In genomic region chr15:11174842-11175241, GRCm38 (mm10) we compare ENCODE assay signal across 24 mouse cellular contexts.
DNase-seq lines count a peak whose midpoint lies in the region; ATAC-seq and TF ChIP-seq lines count a peak whose summit lies in the region.
"Had no signal": no experiment of that assay in that cellular context is flagged by ENCODE, and none has a peak within 500 bp of the region (broad histone marks: within the 10 kb centered on the region; RNA-seq: fewer than 3 reads in every experiment).

No protein-coding gene starts in this region.

- no peaks in the 10 kb centered on the region for H3K27me3 ChIP-seq in forebrain, embryonic 15.5 days
- no peaks in the 10 kb centered on the region for H3K27me3 ChIP-seq in forebrain, embryonic 12.5 days
- no peaks in the 10 kb centered on the region for H3K27me3 ChIP-seq in lung, postnatal 0 days (replicated peaks; ENCODE audit: insufficient read depth, low read length)
- H3K27me3 ChIP-seq: embryonic facial prominence, embryonic 12.5 days; heart, embryonic 15.5 days had no signal

- H3K4me3 ChIP-seq in forebrain, embryonic 15.5 days = no peak overlapping the region
- H3K4me3 ChIP-seq in forebrain, embryonic 12.5 days (replicated peaks) = no peak overlapping the region
- H3K4me3 ChIP-seq in lung, postnatal 0 days (ENCODE audit: low read depth, low read length) = no peak overlapping the region
- H3K4me3 ChIP-seq: embryonic facial prominence, embryonic 12.5 days; erythroblast, embryonic 14.5 days; heart, embryonic 15.5 days; left cerebral cortex, adult 2 months had no signal

- TF ChIP-seq CTCF in lung, postnatal 0 days (IDR thresholded peaks at IDR 0.05) = no peak

- peak; percentile 7 for DNase-seq in lung, postnatal 10 days
- no peak for DNase-seq in lung, postnatal 0 days (ENCODE audit: low spot score)
- DNase-seq in ovary, adult 18-20 months (ENCODE audit: low spot score) = peak; percentile 6
- no peak for DNase-seq in ovary, postnatal 10 days (ENCODE audit: low spot score)
- no peak for DNase-seq in thymus, postnatal 14 days
- DNase-seq in right cerebral cortex, postnatal 36 days (ENCODE audit: low spot score in 2 of 2) = no peak
- DNase-seq: adrenal gland, adult 8-10 months; cerebellum, adult 9-11 months; heart, postnatal 4 days; kidney, adult 8-10 months; kidney, postnatal 36 days; layer of hippocampus, adult 9-11 months; left cerebral cortex, postnatal 4 days; liver; lung, postnatal 36 days; spleen, adult 18-20 months had no signal

- WGBS in forebrain, embryonic 15.5 days = 84% methylated on average over 13 of the region's 13 CpGs
- WGBS in forebrain, embryonic 12.5 days = 85% methylated on average over 13 of the region's 13 CpGs
- WGBS in lung, postnatal 0 days = 78% methylated on average over 13 of the region's 13 CpGs

- no peak for TF ChIP-seq EP300 in lung, postnatal 0 days (IDR thresholded peaks at IDR 0.05)

- H3K4me2 ChIP-seq in forebrain, embryonic 15.5 days (replicated peaks) = no peak overlapping the region
- H3K4me2 ChIP-seq in forebrain, embryonic 12.5 days = no peak overlapping the region
- no peak overlapping the region for H3K4me2 ChIP-seq in lung, postnatal 0 days (replicated peaks; ENCODE audit: low read depth, low read length)
- H3K4me2 ChIP-seq: embryonic facial prominence, embryonic 12.5 days; heart, embryonic 15.5 days; midbrain, embryonic 11.5 days had no signal

- 0 out of 2 replicates have a peak, but pooled peaks have one; percentile 11 for ATAC-seq in forebrain, embryonic 15.5 days (replicated peaks)
- no peak for ATAC-seq in forebrain, embryonic 12.5 days (ENCODE audit: low FRiP score)
- ATAC-seq in lung, postnatal 0 days = no peak
- ATAC-seq: forebrain, embryonic 16.5 days had no signal

- no peaks in the 10 kb centered on the region for H3K4me1 ChIP-seq in forebrain, embryonic 15.5 days
- H3K4me1 ChIP-seq in forebrain, embryonic 12.5 days = peaks cover 16% of the 10 kb centered on the region
- H3K4me1 ChIP-seq in lung, postnatal 0 days (ENCODE audit: insufficient read depth, low read depth, low read length) = no peaks in the 10 kb centered on the region
- H3K4me1 ChIP-seq: heart, embryonic 15.5 days had no signal

- H3K36me3 ChIP-seq in forebrain, embryonic 15.5 days = no peaks in the 10 kb centered on the region
- H3K36me3 ChIP-seq in forebrain, embryonic 12.5 days (replicated peaks) = no peaks in the 10 kb centered on the region
- no peaks in the 10 kb centered on the region for H3K36me3 ChIP-seq in lung, postnatal 0 days (ENCODE audit: insufficient read depth, low read length)
- H3K36me3 ChIP-seq: embryonic facial prominence, embryonic 12.5 days; heart, embryonic 15.5 days had no signal

- no peak overlapping the region for H3K9ac ChIP-seq in forebrain, embryonic 15.5 days (replicated peaks)
- no peak overlapping the region for H3K9ac ChIP-seq in forebrain, embryonic 12.5 days
- no peak overlapping the region for H3K9ac ChIP-seq in lung, postnatal 0 days (replicated peaks; ENCODE audit: low read depth)
- H3K9ac ChIP-seq: embryonic facial prominence, embryonic 12.5 days; heart, embryonic 15.5 days had no signal

- no peaks in the 10 kb centered on the region for H3K9me3 ChIP-seq in forebrain, embryonic 15.5 days
- no peaks in the 10 kb centered on the region for H3K9me3 ChIP-seq in forebrain, embryonic 12.5 days
- H3K9me3 ChIP-seq in lung, postnatal 0 days (ENCODE audit: low read length) = no peaks in the 10 kb centered on the region
- H3K9me3 ChIP-seq: embryonic facial prominence, embryonic 12.5 days; heart, embryonic 15.5 days had no signal

- no peak overlapping the region for H3K27ac ChIP-seq in forebrain, embryonic 15.5 days (replicated peaks)
- H3K27ac ChIP-seq in forebrain, embryonic 12.5 days = no peak overlapping the region
- no peak overlapping the region for H3K27ac ChIP-seq in lung, postnatal 0 days (ENCODE audit: low read length)
- H3K27ac ChIP-seq: embryonic facial prominence, embryonic 12.5 days; heart, embryonic 15.5 days; left cerebral cortex, adult 2 months had no signal

Comparison
In these comparisons a context has a peak if more than half of its experiments do, and no peak if none do; other contexts are left out.
1. DNase-seq: peak in lung, postnatal 10 days (single experiment) and ovary, adult 18-20 months (single experiment); none in lung, postnatal 0 days (single experiment), ovary, postnatal 10 days (single experiment), thymus, postnatal 14 days (single experiment) and right cerebral cortex, postnatal 36 days (0 of 2).